Mouse (Mus musculus) stomach, postnatal 0 days (tissue): ENCODE results near the gene Prss8. TPM values are rescaled to one million over a fixed set of nuclear protein-coding genes. Genes with fewer than 3 reads are reported as not detected.

Experiments used
- ATAC-seq: fragments of 200-750 bp; cut with Nextera tagmentation; 2 replicates; pipeline ENCODE4 v1.8.0; 2017; ENCODE audit not compliant: low FRiP score, low TSS enrichment
- DNase-seq: peaks from one replicate; pipeline ENCODE4 v3.0.0-alpha.2; 2016; ENCODE audit warnings: low spot score
- H3K27ac ChIP-seq: fragments of 300-500 bp; sonication (generic); replicated peaks from 2 replicates; pipeline ENCODE4 v1.5.1; 2014; ENCODE audit warnings: mild to moderate bottlenecking, control low read depth
- H3K27me3 ChIP-seq: fragments of 300-500 bp; sonication (generic); 2 replicates; pipeline ENCODE4 v1.6.1; 2014; ENCODE audit warnings: low read length; ENCODE audit not compliant: control insufficient read depth, insufficient read depth
- H3K36me3 ChIP-seq: fragments of 300-500 bp; sonication (generic); 2 replicates; pipeline ENCODE4 v1.6.1; 2014; ENCODE audit warnings: low read length, mixed read lengths; ENCODE audit not compliant: control insufficient read depth, insufficient read depth
- H3K4me1 ChIP-seq: fragments of 300-500 bp; sonication (generic); replicated peaks from 2 replicates; pipeline ENCODE4 v1.6.1; 2014; ENCODE audit warnings: antibody characterized with exemption; ENCODE audit not compliant: control insufficient read depth, insufficient read depth
- H3K4me2 ChIP-seq: fragments of 300-500 bp; sonication (generic); replicated peaks from 2 replicates; pipeline ENCODE4 v1.6.1; 2014; ENCODE audit warnings: low read depth, mild to moderate bottlenecking, control low read depth, moderate library complexity
- H3K4me3 ChIP-seq: fragments of 300-500 bp; sonication (generic); 2 replicates; pipeline ENCODE4 v1.5.1; 2014; ENCODE audit warnings: low read depth, low read length, control low read depth
- H3K9ac ChIP-seq: fragments of 300-500 bp; sonication (generic); 2 replicates; pipeline ENCODE4 v1.6.1; 2014; ENCODE audit warnings: mild to moderate bottlenecking, low read length, control low read depth, mixed read lengths
- H3K9me3 ChIP-seq: fragments of 300-500 bp; sonication (generic); 2 replicates; pipeline ENCODE4 v1.6.1; 2016; ENCODE audit warnings: low read length; ENCODE audit not compliant: control insufficient read depth
- CTCF ChIP-seq: IDR thresholded peaks from 2 replicates; pipeline ENCODE4 v1.5.1; 2016; ENCODE audit warnings: antibody characterized with exemption, low read depth, mild to moderate bottlenecking, moderate library complexity
- EP300 ChIP-seq: optimal IDR thresholded peaks from 2 replicates; pipeline ENCODE3; 2016; ENCODE audit warnings: antibody characterized with exemption
- WGBS: fragments of 180-500 bp; shearing (Covaris S2); extraction: QIAGEN DNeasy Blood & Tissue Kit; methylation state at CpG from one replicate; pipeline ENCODE4 v1.1.7; 2014; 5-methylcytosine and 5-hydroxymethylcytosine counted together
- polyA plus RNA-seq: library from polyadenylated mRNA; unstranded; fragments of >200 nt; fragmentation: Nextera tagmentation; extraction: Ambion mirVana; gene quantifications from 2 replicates; pipeline ENCODE4 v1.2.1, GENCODE M21; 2015

Prss8 gene
- polyA plus RNA-seq, 1 experiment from 2014 or later: 77.4 TPM

- Histone ChIP-seq H3K4me1 (peaks cover 5% of the 10 kb centered on the region), H3K9me3 (no peaks in the 10 kb centered on the region), H3K9ac (peak overlapping the region; percentile 23), H3K27me3 (no peaks in the 10 kb centered on the region), H3K4me2 (peak overlapping the region; percentile 8), H3K36me3 (no peaks in the 10 kb centered on the region), H3K27ac (peak overlapping the region; percentile 95), H3K4me3 (no peak overlapping the region)
- peak; percentile 87 for DNase-seq
- peak; percentile 50 for ATAC-seq
- no peak for TF ChIP-seq CTCF
- TF ChIP-seq EP300: no peak
- 22% methylated on average over 13 of the region's 13 CpGs for WGBS
Measured at GRCm38 (mm10) chr7:127931351-127932135, 1.6 kb upstream of the Prss8 start.

GRCm38 (mm10) chr7:127930636-127931035 is 732 bp upstream of the Prss8 start:
- WGBS: 61% methylated on average over 5 of the region's 5 CpGs
- Histone ChIP-seq H3K27me3 (no peaks in the 10 kb centered on the region), H3K9me3 (no peaks in the 10 kb centered on the region), H3K4me1 (peaks cover 5% of the 10 kb centered on the region), H3K4me2 (no peak overlapping the region), H3K36me3 (no peaks in the 10 kb centered on the region), H3K4me3 (no peak overlapping the region), H3K27ac (peak overlapping the region; percentile 95), H3K9ac (no peak overlapping the region)
- no peak for DNase-seq
- ATAC-seq: no peak
- no peak for TF ChIP-seq EP300
- TF ChIP-seq CTCF: no peak

- Histone ChIP-seq H3K36me3 (peaks cover 3% of the 10 kb centered on the region; the same call in 1 of the 2 replicates), H3K27ac (peak overlapping the region; percentile 95), H3K27me3 (no peaks in the 10 kb centered on the region), H3K9ac (peak overlapping the region; percentile 81), H3K4me2 (peak overlapping the region; percentile 49), H3K4me3 (peak overlapping the region; percentile 49), H3K9me3 (no peaks in the 10 kb centered on the region), H3K4me1 (peaks cover 2% of the 10 kb centered on the region; the same call in 1 of the 2 replicates)
- TF ChIP-seq EP300 (no peak), CTCF (peak; percentile 41)
- WGBS: 38% methylated on average over 5 of the region's 5 CpGs
- DNase-seq: peak; percentile 74
- ATAC-seq: peak; percentile 43
Measured at GRCm38 (mm10) chr7:127928596-127928995, 1.3 kb downstream of the Prss8 start.

- 65% methylated on average over 11 of the region's 11 CpGs for WGBS
Measured at GRCm38 (mm10) chr7:127927726-127928125, 2.2 kb downstream of the Prss8 start.

GRCm38 (mm10) chr7:127926846-127927245 is 3.1 kb downstream of the Prss8 start:
- no peaks in the 10 kb centered on the region for H3K27me3 ChIP-seq
- no peak overlapping the region for H3K4me3 ChIP-seq
- ATAC-seq (no peak), DNase-seq (no peak)
- WGBS: 69% methylated on average over 9 of the region's 11 CpGs
- H3K4me1 ChIP-seq: peaks cover 2% of the 10 kb centered on the region; the same call in 1 of the 2 replicates
- peaks cover 3% of the 10 kb centered on the region; the same call in 1 of the 2 replicates for H3K36me3 ChIP-seq
- no peak for TF ChIP-seq EP300
- TF ChIP-seq CTCF: no peak
- H3K9ac ChIP-seq: 0 out of 2 replicates have a peak overlapping the region, but pooled peaks have one; percentile 1
- H3K4me2 ChIP-seq: no peak overlapping the region; the same call in 1 of the 2 replicates
- no peaks in the 10 kb centered on the region for H3K9me3 ChIP-seq
- H3K27ac ChIP-seq: peak overlapping the region; percentile 95

More at GRCm38 (mm10) chr7:127927726-127928125, 2.2 kb downstream of the Prss8 start:
- Histone ChIP-seq H3K4me2 (peak overlapping the region; percentile 49), H3K9ac (peak overlapping the region; percentile 81), H3K36me3 (peaks cover 3% of the 10 kb centered on the region; the same call in 1 of the 2 replicates), H3K9me3 (no peaks in the 10 kb centered on the region), H3K27me3 (no peaks in the 10 kb centered on the region), H3K4me1 (peaks cover 2% of the 10 kb centered on the region; the same call in 1 of the 2 replicates), H3K27ac (peak overlapping the region; percentile 95), H3K4me3 (peak overlapping the region; percentile 49)
- TF ChIP-seq CTCF: no peak
- TF ChIP-seq EP300: no peak
- ATAC-seq (no peak), DNase-seq (no peak)

GRCm38 (mm10) chr7:127926066-127926465 is 3.8 kb downstream of the Prss8 start:
- TF ChIP-seq EP300: no peak
- no peak for TF ChIP-seq CTCF
- no peak overlapping the region for H3K4me3 ChIP-seq
- 0 out of 2 replicates have a peak overlapping the region, but pooled peaks have one; percentile 38 for H3K9ac ChIP-seq
- no peaks in the 10 kb centered on the region for H3K9me3 ChIP-seq
- 70% methylated on average over 8 of the region's 8 CpGs for WGBS
- no peaks in the 10 kb centered on the region; the same call in 1 of the 2 replicates for H3K4me1 ChIP-seq
- ATAC-seq: no peak
- H3K4me2 ChIP-seq: no peak overlapping the region
- H3K27ac ChIP-seq: peak overlapping the region; percentile 95
- H3K36me3 ChIP-seq: peaks cover 3% of the 10 kb centered on the region; the same call in 1 of the 2 replicates
- DNase-seq: no peak
- H3K27me3 ChIP-seq: no peaks in the 10 kb centered on the region
